Mouse (Mus musculus): ENCODE data around the gene Larp6.

Gene Larp6

DNA sequence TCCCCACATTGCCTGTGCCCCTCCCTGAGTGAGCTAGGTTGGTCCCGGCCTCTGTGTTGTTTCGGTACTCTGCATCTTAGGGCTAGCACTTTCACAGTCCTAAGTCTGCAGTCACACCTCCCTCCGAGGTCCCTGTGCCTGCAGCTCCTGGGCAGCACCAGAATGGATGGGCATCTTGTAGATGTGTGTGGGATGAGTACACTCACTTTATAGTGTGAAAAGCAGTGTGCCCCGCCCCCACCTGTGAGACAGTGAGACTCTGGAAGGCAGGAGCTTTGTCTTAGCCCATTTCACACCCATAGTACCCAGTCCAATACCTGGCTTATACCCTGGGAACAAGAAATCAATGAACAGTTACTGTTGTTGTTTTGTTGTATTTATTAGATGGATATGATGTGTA lies 2.5 kb downstream of the Larp6 start:
- DNase-seq (ENCODE audit: low read depth, low spot score): no peak

- no peak for DNase-seq (ENCODE audit: low read depth, low spot score)
These were observed 3.0 kb downstream of the Larp6 start for GRCm38 (mm10) chr9:60715828-60716227.

DNA sequence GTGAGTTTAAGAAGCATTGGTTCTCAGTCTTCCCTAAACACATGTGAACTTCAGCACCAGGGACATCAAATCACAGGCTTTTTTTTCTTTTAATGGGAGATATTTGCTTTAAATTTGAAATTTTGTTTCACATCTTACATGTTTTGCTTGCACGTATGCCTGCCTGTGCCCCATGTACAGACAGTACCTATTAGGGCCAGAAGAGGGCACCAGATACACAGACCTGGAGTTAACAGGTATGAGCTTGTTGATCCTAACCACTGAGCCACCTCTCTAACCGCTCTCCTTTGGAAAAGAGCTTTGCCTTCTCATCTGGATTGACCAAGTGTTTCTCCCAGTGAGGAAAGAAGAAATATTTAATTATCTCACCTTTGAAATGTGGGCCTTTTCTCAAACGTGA lies 5.5 kb downstream of the Larp6 start:
- peak; percentile 3 for DNase-seq (ENCODE audit: low read depth, low spot score)

DNA sequence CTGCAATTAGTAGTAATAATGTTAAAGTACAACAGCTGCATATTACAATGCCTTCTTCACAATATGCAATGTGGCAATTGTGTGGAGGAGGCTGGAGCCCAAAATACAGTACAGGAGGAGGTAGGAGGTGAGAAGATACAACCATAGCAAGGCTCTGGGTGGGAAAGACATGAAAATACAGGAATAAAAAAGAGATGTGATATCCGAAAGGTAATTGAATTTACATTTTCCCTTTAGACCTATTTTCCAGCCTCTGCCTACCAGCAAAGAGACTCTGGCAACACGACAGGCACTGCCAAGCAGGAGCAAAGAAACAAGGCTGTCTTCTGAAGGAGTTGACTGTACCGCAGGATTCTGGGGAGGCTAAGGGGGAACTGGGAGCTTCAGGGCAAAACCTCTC lies 6.9 kb downstream of the Larp6 start:
- no peak for DNase-seq (ENCODE audit: low read depth, low spot score)

DNA sequence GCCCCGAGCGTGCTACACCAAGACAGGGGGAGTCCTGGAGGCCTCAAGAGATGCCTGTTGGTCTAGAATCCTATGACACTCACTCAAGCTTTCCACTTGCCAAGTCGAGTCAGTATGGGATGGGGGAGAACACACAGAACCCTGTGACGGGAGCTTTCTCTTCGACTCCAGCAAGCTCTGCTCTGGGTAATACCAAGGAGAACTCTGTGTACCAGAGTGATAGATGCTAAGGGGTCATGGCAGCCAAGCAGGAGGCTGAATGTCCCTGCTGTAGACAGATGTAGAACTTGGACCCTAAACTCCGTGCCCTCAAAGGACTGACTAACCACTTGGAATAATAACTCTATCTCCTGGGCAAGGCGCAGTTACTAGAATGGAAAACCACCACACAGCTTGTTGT lies 12.2 kb downstream of the Larp6 start:
- no peak for DNase-seq (ENCODE audit: low read depth, low spot score)

GRCm38 (mm10) chr9:60734321-60734720 lies 21.5 kb downstream of the Larp6 start:
- no peak for DNase-seq (ENCODE audit: low read depth, low spot score)

GRCm38 (mm10) chr9:60739126-60739525 lies 26.3 kb downstream of the Larp6 start:
- DNase-seq (ENCODE audit: low read depth, low spot score): no peak

DNA sequence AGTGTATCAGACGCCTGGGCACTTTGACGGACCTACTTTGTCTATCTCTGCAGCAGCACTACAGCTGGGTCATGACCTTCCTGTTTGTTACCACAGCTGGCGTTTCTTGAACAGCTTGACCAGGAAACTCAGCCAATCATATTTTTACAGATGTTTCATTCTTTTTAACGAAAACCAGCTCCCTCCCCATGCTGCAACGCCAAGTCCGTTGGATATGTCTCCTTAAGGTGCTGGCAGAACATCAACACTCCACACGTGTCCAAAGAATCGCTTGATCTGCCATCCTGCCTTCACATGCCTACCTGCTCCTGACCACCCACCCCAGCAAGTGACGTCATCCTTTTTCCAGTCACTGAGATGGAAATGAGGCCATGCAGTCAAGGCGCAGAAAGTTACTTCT lies 28.6 kb downstream of the Larp6 start:
- DNase-seq (ENCODE audit: low read depth, low spot score): no peak

- no peak for DNase-seq (ENCODE audit: low read depth, low spot score)
These were observed 29.7 kb downstream of the Larp6 start for GRCm38 (mm10) chr9:60742516-60742915.

DNA sequence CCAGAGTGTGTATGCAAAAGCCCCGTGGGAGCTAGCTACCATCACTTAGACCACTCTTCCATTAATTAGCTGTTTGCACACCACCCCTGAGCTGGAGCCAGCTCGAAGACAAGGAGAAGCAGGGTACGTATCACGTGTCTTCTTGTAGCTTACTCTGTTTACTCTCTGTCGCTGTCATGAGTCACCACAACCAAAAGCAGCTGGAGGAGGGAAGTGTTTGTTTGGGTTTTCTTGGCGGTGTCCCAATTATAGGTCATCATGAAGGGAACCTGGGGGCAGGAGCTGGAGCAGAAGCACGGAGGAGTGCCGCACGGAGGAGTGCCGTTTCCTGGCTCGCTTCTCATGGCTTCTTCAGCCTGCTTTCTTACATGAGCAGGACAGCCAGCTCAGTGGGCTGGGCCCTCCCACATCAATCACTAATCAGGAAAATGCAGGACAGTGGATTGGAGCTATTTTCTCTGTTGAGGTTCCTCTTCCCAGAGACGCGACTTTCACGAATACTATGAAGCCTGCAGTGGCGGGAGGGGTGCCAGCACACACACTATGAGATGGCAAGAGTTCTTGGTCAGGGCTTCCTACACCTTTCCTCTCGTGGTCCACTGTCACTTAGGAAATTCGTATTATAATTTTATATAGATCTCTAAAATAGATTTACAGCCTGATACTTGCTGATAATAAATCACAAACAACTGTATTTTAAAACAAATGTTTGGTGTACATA lies 30.6 kb downstream of the Larp6 start:
- DNase-seq (ENCODE audit: low read depth, low spot score): no peak

DNA sequence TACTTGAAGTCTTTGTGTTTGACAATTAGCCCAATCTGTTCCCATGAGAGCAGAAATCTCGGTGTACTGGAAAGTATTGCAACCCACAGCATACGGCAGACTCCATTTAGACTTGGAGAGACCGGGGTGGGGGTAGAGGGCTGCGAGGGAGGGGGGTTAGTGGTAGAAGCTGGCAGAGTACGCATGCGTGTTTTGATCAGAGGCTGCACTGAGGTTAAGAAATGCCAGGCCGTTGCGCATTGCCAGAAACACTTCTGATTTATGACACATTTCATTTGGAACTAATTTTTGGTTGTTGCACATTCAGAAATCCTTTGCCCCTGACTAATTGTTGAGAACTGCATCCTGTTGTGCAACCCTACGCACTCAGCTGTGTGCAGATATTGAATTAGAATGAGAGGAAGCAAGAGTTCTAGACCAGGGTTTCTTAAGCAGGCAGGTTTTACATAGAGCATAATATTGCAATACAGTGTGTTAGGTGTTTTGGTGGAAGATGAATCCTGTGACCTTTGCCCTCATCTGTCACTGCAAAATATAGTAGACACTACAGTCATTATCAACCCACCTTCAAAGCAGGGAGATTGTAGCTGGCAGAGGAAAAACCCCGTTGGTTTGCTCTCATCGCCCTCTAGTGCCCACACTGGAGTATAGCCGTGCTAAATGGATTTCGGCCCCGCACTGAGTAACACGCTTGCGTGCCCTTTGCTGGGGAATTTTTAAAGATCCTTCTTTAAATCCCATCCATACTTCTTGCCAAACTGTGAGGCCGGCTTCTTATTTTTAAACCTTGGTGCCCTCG lies 31.6 kb downstream of the Larp6 start:
- no peak for DNase-seq (ENCODE audit: low read depth, low spot score)

GRCm38 (mm10) chr9:60744971-60745370 lies 32.2 kb downstream of the Larp6 start:
- DNase-seq (ENCODE audit: low read depth, low spot score): no peak

DNA sequence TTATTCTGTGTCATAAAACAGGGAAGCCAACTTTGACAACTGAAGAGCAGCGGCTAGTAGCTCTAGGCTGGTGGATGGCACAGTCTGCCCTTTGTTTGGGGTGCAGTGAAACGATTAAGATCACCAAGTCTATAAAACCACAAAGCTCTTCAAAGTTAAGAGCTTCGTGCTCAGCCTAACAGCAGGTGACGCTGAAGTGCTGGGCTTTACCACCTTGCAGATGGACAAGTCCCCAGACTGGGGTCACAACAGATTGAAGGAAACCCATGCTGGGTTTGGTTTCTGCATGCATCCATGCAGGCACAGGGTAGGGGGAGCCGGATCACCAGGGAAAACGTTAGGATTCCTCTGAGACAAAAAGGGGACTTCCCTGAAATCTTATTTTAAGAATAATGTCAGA lies 33.8 kb downstream of the Larp6 start:
- no peak for DNase-seq (ENCODE audit: low read depth, low spot score)

- no peak for DNase-seq (ENCODE audit: low read depth, low spot score)
These were observed 34.9 kb downstream of the Larp6 start for GRCm38 (mm10) chr9:60747672-60748071.

GRCm38 (mm10) chr9:60748191-60748590 lies 35.4 kb downstream of the Larp6 start:
- no peak for DNase-seq (ENCODE audit: low read depth, low spot score)

DNA sequence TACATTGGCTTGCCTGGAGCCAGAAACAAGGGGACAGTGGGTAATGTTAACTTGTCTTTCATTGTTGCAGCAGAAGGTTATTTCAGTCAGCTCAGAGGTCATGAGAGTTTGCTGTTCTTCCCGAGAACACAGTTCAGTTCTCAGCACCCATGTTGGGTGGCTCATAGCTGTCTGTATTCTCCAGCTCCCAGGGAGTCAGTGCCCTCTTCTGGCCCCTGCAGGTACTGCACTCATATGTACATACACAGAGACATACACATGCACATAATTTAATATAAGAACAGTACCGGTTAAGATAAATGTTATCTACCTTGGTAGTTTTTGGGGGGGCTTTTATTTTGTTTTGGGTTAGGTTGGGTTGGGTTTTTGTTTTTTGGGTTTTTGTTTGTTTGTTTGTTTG lies 36.3 kb downstream of the Larp6 start:
- peak; percentile 4 for DNase-seq (ENCODE audit: low read depth, low spot score)

GRCm38 (mm10) chr9:60751098-60751497 lies 38.3 kb downstream of the Larp6 start:
- no peak for DNase-seq (ENCODE audit: low read depth, low spot score)

DNA sequence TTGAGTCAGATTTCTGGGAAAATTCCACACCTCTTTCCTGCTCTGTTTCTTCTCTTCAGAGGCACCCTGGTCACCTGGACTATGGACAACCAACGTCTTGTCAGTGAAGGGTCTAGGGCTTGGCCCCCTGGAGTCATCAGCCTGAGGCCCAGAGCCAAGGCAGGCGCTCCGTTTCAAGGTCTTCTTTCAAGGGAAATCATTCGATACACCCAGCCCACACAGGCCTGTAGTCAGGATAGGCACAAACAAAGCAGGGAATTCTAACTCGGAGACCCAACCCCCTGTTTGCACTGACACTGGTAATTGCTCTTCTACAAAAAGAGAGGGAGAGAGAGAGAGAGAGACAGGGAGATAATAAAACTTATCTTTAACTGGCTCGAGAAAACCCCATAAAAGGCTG lies 39.2 kb downstream of the Larp6 start:
- no peak for DNase-seq (ENCODE audit: low read depth, low spot score)

DNA sequence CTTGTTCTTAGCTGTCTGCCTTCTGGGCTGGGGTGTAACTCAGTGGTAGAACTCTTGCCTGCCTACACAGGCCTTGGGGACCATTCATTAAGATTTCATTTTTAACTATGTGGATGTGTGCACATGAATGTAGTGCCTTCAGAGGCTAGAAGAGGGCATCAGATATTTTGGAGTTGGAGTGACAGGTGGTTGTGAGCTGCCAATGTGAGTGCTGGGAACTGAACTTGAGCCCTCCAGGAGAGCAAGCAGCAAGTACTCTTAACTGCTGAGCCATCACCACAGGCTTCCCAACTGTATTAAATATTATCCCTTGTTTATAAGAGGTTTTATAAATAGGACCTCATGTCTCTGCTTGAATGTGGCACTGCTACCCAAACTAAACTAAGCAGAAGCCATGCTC lies 39.8 kb downstream of the Larp6 start:
- no peak for DNase-seq (ENCODE audit: low read depth, low spot score)

DNA sequence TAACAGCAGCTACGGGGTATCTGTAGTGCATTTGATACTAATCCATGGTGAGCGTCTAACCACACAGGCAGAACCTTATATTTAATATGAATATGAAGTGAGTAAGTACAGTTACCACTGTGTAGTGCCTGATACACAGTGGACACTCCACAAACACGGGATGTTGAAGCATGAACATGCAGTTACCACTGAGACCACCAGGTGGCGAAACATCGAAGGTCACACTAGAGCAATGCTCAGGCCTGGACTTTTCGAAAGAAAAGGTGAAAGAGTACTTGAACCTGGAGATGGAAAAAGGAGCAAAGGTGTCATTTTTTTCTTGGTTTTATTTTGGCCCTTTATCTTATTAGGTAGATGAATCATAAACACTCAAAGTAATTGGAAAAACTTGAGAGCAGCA lies 43.5 kb downstream of the Larp6 start:
- peak; percentile 5 for DNase-seq (ENCODE audit: low read depth, low spot score)

DNA sequence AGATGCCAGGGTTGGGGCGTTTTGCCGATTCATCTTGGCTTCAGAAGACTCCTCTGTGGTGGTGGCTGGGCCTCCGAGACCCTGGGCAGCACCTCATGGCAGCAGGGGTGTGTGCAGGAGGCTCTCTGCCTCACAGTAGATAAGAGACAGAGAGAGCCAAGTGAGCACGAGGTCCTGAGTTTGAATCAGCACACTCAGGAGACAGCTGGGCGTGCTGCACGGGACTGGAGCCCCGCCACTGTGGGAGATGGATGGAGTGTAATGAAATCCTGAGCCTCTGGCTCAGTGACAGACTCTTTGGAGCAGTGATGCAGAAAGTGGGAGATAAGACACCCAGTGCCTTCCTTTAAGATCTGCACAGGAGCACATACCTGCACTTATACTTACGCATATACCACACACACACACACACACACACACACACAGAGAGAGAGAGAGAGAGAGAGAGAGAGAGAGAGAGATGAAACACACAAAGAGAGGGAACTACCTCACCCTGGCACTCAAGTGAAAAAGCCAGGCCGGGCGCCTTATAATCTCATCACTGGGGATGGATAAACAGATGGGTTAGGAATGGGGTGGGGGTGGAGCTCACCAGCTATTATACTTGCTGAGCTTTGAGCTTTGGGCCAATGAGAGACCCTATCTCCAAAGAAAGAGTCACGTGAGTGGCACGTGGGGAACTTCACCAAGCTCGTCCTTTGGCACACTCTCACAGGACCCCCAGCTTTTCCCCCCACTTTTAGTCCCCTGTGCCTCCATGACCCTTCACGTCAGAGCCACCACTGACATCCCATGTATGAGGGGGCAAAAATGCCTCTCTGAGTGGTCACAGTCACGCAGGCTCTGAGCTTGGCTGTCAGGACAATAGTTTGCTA lies 44.3 kb downstream of the Larp6 start:
- no peak for DNase-seq (ENCODE audit: low read depth, low spot score)

DNA sequence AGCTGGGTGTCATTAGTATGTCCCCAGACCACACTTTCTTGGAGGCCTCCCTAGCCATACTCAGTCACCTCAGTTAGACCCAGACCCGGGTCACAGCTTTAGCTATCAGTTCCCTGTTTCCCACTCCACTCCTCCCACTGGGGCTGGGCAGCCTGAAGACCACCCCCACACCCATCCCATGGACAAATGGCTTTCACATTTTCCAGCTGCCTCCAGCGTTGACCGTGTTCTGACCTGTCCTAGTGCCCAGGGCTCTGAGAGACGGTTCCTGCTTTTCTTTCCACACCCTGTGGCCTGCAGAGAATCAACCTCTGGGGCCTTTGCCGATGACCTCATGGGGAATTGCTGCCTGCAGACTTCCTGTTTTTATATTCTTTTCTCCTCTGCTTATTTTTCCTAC lies 45.0 kb downstream of the Larp6 start:
- DNase-seq (ENCODE audit: low read depth, low spot score): no peak

Data from c-Kit-negative CD71-positive TER-119-positive erythroid progenitor cells, embryonic 14.5 days (primary cell).